Mouse (Mus musculus) frontal cortex, adult 2 months (tissue): ENCODE results near the gene Zscan2. TPM values are rescaled to one million over a fixed set of nuclear protein-coding genes. Genes with fewer than 3 reads are reported as not detected.

ENCODE experiments used
- DNase-seq, 2 experiments: peaks; one replicate each; pipeline ENCODE4 v3.0.0; 2022; ENCODE audit warnings: low spot score in 1 of 2; ENCODE audit errors: extremely low spot score in 1 of 2
- polyA plus RNA-seq: library from polyadenylated mRNA; depleted of rRNA; stranded (reverse); fragments of >200 nt; gene quantifications from 2 replicates; pipeline ENCODE4 v1.2.3, GENCODE M21; 2012; rRNA removed

The Zscan2 gene
- polyA plus RNA-seq, 1 experiment = 12.0 TPM

GRCm38 (mm10) chr7:80918982-80919646 lies 58.4 kb downstream of the Zscan2 start:
- DNase-seq = no peak

- no peak for DNase-seq
Measured at GRCm38 (mm10) chr7:80919647-80920008, 58.9 kb downstream of the Zscan2 start.

- no peak for DNase-seq
Measured at GRCm38 (mm10) chr7:80923165-80923564, 62.4 kb downstream of the Zscan2 start.

Other genes with a start within 250 kb of the Zscan2 start
- 15.9 and 16.8 TPM in 2 replicates for gene Crtc3, start 172.0 kb upstream of the Zscan2 start, polyA plus RNA-seq
- gene Iqgap1, start 34.9 kb upstream of the Zscan2 start, polyA plus RNA-seq = 23.5 and 26.2 TPM in 2 replicates
- gene Wdr73, start 40.3 kb downstream of the Zscan2 start, polyA plus RNA-seq = 28.0 and 28.9 TPM in 2 replicates
- gene Nmb, start 44.2 kb downstream of the Zscan2 start, polyA plus RNA-seq = 74.1 and 95.3 TPM in 2 replicates
- 59.8 and 60.6 TPM in 2 replicates for gene Sec11a, start 86.9 kb downstream of the Zscan2 start, polyA plus RNA-seq
- gene Zfp592, start 132.8 kb downstream of the Zscan2 start, polyA plus RNA-seq = 14.1 and 16.6 TPM in 2 replicates
- 0.59 and 0.60 TPM in 2 replicates for gene Alpk3, start 196.7 kb downstream of the Zscan2 start, polyA plus RNA-seq